Mouse (Mus musculus) hindbrain, embryonic 13.5 days (tissue): ENCODE measurements around the gene Vars. TPM values are rescaled to one million over a fixed set of nuclear protein-coding genes. Genes with fewer than 3 reads are reported as not detected.
"Not testable (repeated sequence)": the region's sequence is repeated elsewhere in the genome, so short reads cannot be mapped to it uniquely, and the experiment has no call there.

Source experiments
- ATAC-seq: fragments of 200-750 bp; cut with Nextera tagmentation; 2 replicates; pipeline ENCODE4 v1.8.0; 2017; ENCODE audit warnings: moderate TSS enrichment; ENCODE audit not compliant: low FRiP score
- H3K27ac ChIP-seq: fragments of 300-500 bp; sonication (generic); 2 replicates; pipeline ENCODE4 v1.5.1; 2015; ENCODE audit warnings: inconsistent platforms, mild to moderate bottlenecking, moderate library complexity
- H3K27me3 ChIP-seq: fragments of 300-500 bp; sonication (generic); 2 replicates; pipeline ENCODE4 v1.6.1; 2015; ENCODE audit warnings: mild to moderate bottlenecking, inconsistent platforms
- H3K36me3 ChIP-seq: fragments of 300-500 bp; sonication (generic); 2 replicates; pipeline ENCODE4 v1.6.1; 2015; ENCODE audit warnings: mild to moderate bottlenecking, inconsistent platforms
- H3K4me1 ChIP-seq: fragments of 300-500 bp; sonication (generic); replicated peaks from 2 replicates; pipeline ENCODE4 v1.6.1; 2015; ENCODE audit warnings: inconsistent platforms
- H3K4me2 ChIP-seq: fragments of 300-500 bp; sonication (generic); 2 replicates; pipeline ENCODE4 v1.6.1; 2015; ENCODE audit warnings: inconsistent platforms, mild to moderate bottlenecking, moderate library complexity
- H3K4me3 ChIP-seq: fragments of 300-500 bp; sonication (generic); 2 replicates; pipeline ENCODE4 v1.5.1; 2015; ENCODE audit warnings: mild to moderate bottlenecking, inconsistent platforms
- H3K9ac ChIP-seq: fragments of 300-500 bp; sonication (generic); 2 replicates; pipeline ENCODE4 v1.6.1; 2015; ENCODE audit warnings: mild to moderate bottlenecking, inconsistent platforms
- H3K9me3 ChIP-seq: fragments of 300-500 bp; sonication (generic); 2 replicates; pipeline ENCODE4 v1.6.1; 2016; ENCODE audit warnings: inconsistent platforms
- WGBS: fragments of 180-500 bp; shearing (Covaris S2); methylation state at CpG from one replicate; pipeline ENCODE4 v1.1.7; 2015; 5-methylcytosine and 5-hydroxymethylcytosine counted together
- polyA plus RNA-seq: library from polyadenylated mRNA; unstranded; fragments of >200 nt; fragmentation: Nextera tagmentation; extraction: Ambion mirVana; gene quantifications from 2 replicates; pipeline ENCODE4 v1.2.1, GENCODE M21; 2015

The Vars gene
- polyA plus RNA-seq, 1 experiment from 2014 or later = 57.3 TPM

GRCm38 (mm10) chr17:34998526-34999430 lies 2.0 kb upstream of the Vars start:
- H3K9me3 ChIP-seq = no peaks in the 10 kb centered on the region
- no peaks in the 10 kb centered on the region for H3K27me3 ChIP-seq
- no peak overlapping the region for H3K4me3 ChIP-seq
- peak overlapping the region; percentile 46; the same call in 1 of the 2 replicates for H3K9ac ChIP-seq
- no peaks in the 10 kb centered on the region for H3K36me3 ChIP-seq
- ATAC-seq = no peak
- H3K4me2 ChIP-seq = peak overlapping the region; percentile 100; the same call in 1 of the 2 replicates
- 92% methylated on average over 15 of the region's 15 CpGs for WGBS
- no peak overlapping the region for H3K27ac ChIP-seq
- peaks cover 32% of the 10 kb centered on the region for H3K4me1 ChIP-seq

- ATAC-seq = not testable (repeated sequence)
- 22% methylated on average over 30 of the region's 32 CpGs for WGBS
Observed at GRCm38 (mm10) chr17:34999871-35000716, 693 bp upstream of the Vars start.

GRCm38 (mm10) chr17:35001452-35002152 lies 815 bp downstream of the Vars start:
- no peak; the same call in 1 of the 2 replicates for ATAC-seq
- Histone ChIP-seq H3K27me3 (no peaks in the 10 kb centered on the region), H3K9ac (peak overlapping the region; percentile 97), H3K27ac (peak overlapping the region; percentile 96), H3K4me1 (peaks cover 32% of the 10 kb centered on the region), H3K9me3 (no peaks in the 10 kb centered on the region), H3K36me3 (peaks cover 24% of the 10 kb centered on the region), H3K4me2 (peak overlapping the region; percentile 100), H3K4me3 (peak overlapping the region; percentile 90)
- 1% methylated on average over 35 of the region's 35 CpGs for WGBS

More at GRCm38 (mm10) chr17:34999871-35000716, 693 bp upstream of the Vars start:
- peak overlapping the region; percentile 90 for H3K4me3 ChIP-seq
- not testable (repeated sequence) for H3K9me3 ChIP-seq, H3K27me3 ChIP-seq
- peak overlapping the region; percentile 96; the same call in 1 of the 2 replicates for H3K27ac ChIP-seq
- H3K4me2 ChIP-seq = peak overlapping the region; percentile 100
- peak overlapping the region; percentile 97 for H3K9ac ChIP-seq
- H3K36me3 ChIP-seq = peaks cover 11% of the 10 kb centered on the region
- peaks cover 32% of the 10 kb centered on the region for H3K4me1 ChIP-seq

- Histone ChIP-seq H3K27me3 (no peaks in the 10 kb centered on the region), H3K36me3 (peaks cover 31% of the 10 kb centered on the region), H3K9me3 (no peaks in the 10 kb centered on the region), H3K4me2 (peak overlapping the region; percentile 100), H3K9ac (peak overlapping the region; percentile 97), H3K4me1 (peaks cover 32% of the 10 kb centered on the region), H3K4me3 (peak overlapping the region; percentile 90), H3K27ac (peak overlapping the region; percentile 96)
- WGBS = 12% methylated on average over 12 of the region's 12 CpGs
- ATAC-seq = no peak
Observed at GRCm38 (mm10) chr17:35002153-35002865, 1.5 kb downstream of the Vars start.

- peak overlapping the region; percentile 90; the same call in 1 of the 2 replicates for H3K4me3 ChIP-seq
- H3K9ac ChIP-seq = peak overlapping the region; percentile 97; the same call in 1 of the 2 replicates
- H3K27ac ChIP-seq = no peak overlapping the region
- H3K9me3 ChIP-seq = no peaks in the 10 kb centered on the region
- H3K4me2 ChIP-seq = peak overlapping the region; percentile 100
- peaks cover 32% of the 10 kb centered on the region for H3K4me1 ChIP-seq
- WGBS = 81% methylated on average over 9 of the region's 9 CpGs
- H3K27me3 ChIP-seq = no peaks in the 10 kb centered on the region
- no peak for ATAC-seq
- H3K36me3 ChIP-seq = peaks cover 40% of the 10 kb centered on the region
Observed at GRCm38 (mm10) chr17:35003022-35003838, 2.4 kb downstream of the Vars start.

- Histone ChIP-seq H3K4me2 (no peak overlapping the region), H3K9me3 (no peaks in the 10 kb centered on the region), H3K9ac (no peak overlapping the region), H3K27ac (no peak overlapping the region), H3K36me3 (peaks cover 50% of the 10 kb centered on the region), H3K27me3 (no peaks in the 10 kb centered on the region), H3K4me1 (peaks cover 32% of the 10 kb centered on the region), H3K4me3 (no peak overlapping the region)
- WGBS = 97% methylated on average over 17 of the region's 17 CpGs
- ATAC-seq = no peak
Observed at GRCm38 (mm10) chr17:35004075-35004717, 3.4 kb downstream of the Vars start.

GRCm38 (mm10) chr17:35005158-35005557 lies 4.4 kb downstream of the Vars start:
- 94% methylated on average over 10 of the region's 10 CpGs for WGBS
- no peak overlapping the region for H3K4me3 ChIP-seq
- H3K4me1 ChIP-seq = peaks cover 24% of the 10 kb centered on the region
- no peaks in the 10 kb centered on the region for H3K27me3 ChIP-seq
- H3K4me2 ChIP-seq = no peak overlapping the region
- peaks cover 58% of the 10 kb centered on the region for H3K36me3 ChIP-seq
- ATAC-seq = no peak
- no peaks in the 10 kb centered on the region for H3K9me3 ChIP-seq
- H3K27ac ChIP-seq = no peak overlapping the region
- H3K9ac ChIP-seq = no peak overlapping the region

GRCm38 (mm10) chr17:35005902-35006301 lies 5.1 kb downstream of the Vars start:
- not testable (repeated sequence) for H3K27me3 ChIP-seq, ATAC-seq, H3K4me3 ChIP-seq, H3K4me2 ChIP-seq, H3K9ac ChIP-seq, H3K9me3 ChIP-seq, H3K27ac ChIP-seq
- Histone ChIP-seq H3K36me3 (peaks cover 66% of the 10 kb centered on the region), H3K4me1 (peaks cover 23% of the 10 kb centered on the region)
- 97% methylated on average over 4 of the region's 5 CpGs for WGBS

- Histone ChIP-seq H3K4me3 (no peak overlapping the region), H3K27me3 (no peaks in the 10 kb centered on the region), H3K27ac (no peak overlapping the region), H3K9me3 (no peaks in the 10 kb centered on the region), H3K4me1 (peaks cover 13% of the 10 kb centered on the region), H3K9ac (no peak overlapping the region), H3K36me3 (peaks cover 81% of the 10 kb centered on the region), H3K4me2 (no peak overlapping the region)
- WGBS = 94% methylated on average over 7 of the region's 7 CpGs
- no peak for ATAC-seq
Observed at GRCm38 (mm10) chr17:35007387-35007991, 6.7 kb downstream of the Vars start.

GRCm38 (mm10) chr17:35009586-35009985 lies 8.8 kb downstream of the Vars start:
- no peak overlapping the region for H3K27ac ChIP-seq

More at GRCm38 (mm10) chr17:35009586-35009985, 8.8 kb downstream of the Vars start:
- H3K9ac ChIP-seq = no peak overlapping the region
- H3K27me3 ChIP-seq = no peaks in the 10 kb centered on the region
- WGBS = 81% methylated on average over 7 of the region's 7 CpGs
- H3K4me1 ChIP-seq = no peaks in the 10 kb centered on the region
- no peak overlapping the region for H3K4me3 ChIP-seq
- H3K36me3 ChIP-seq = peaks cover 96% of the 10 kb centered on the region
- no peaks in the 10 kb centered on the region for H3K9me3 ChIP-seq
- no peak overlapping the region for H3K4me2 ChIP-seq
- no peak for ATAC-seq
